Mouse (Mus musculus) liver, embryonic 14.5 days (tissue): ENCODE measurements at regions not wholly inside any gene's neighbourhood (a gene's known extent, or its start where the extent isn't known, plus 50 kb on each side); places are given as distances from the start of the nearest gene placed in this dataset.

Experiments
- ATAC-seq: fragments of 200-750 bp; cut with Nextera tagmentation; 2 replicates; pipeline ENCODE4 v1.8.0; 2017; ENCODE audit warnings: moderate number of reproducible peaks, mild to moderate bottlenecking, moderate library complexity; ENCODE audit not compliant: insufficient read depth
- DNase-seq, 3 experiments: peaks; one replicate each; pipeline ENCODE4 v3.0.0-alpha.2; 2012 to 2013; ENCODE audit warnings: low read depth in 3 of 3, low spot score in 3 of 3
- H3K27ac ChIP-seq: fragments of 300-500 bp; sonication (generic); 2 replicates; pipeline ENCODE4 v1.5.1; 2014; ENCODE audit warnings: moderate library complexity, mild to moderate bottlenecking, control low read depth, inconsistent platforms
- H3K27me3 ChIP-seq: fragments of 300-500 bp; sonication (generic); 2 replicates; pipeline ENCODE4 v1.6.1; 2014; ENCODE audit warnings: mild to moderate bottlenecking, low read length, moderate library complexity; ENCODE audit not compliant: control insufficient read depth, insufficient read depth
- H3K36me3 ChIP-seq: fragments of 300-500 bp; sonication (generic); replicated peaks from 2 replicates; pipeline ENCODE4 v1.6.1; 2014; ENCODE audit warnings: low read depth; ENCODE audit not compliant: control insufficient read depth, insufficient read depth
- H3K4me1 ChIP-seq, 2 experiments: fragments of 200-500 bp in 1 of 2; fragments of 300-500 bp in 1 of 2; sonication (generic) in 1 of 2; replicated peaks; 2 replicates each; pipeline ENCODE4 v1.6.1; 2012 to 2014; ENCODE audit warnings: antibody characterized with exemption in 1 of 2, inconsistent platforms in 1 of 2, low read length in 1 of 2; ENCODE audit not compliant: control insufficient read depth in 2 of 2, insufficient read depth in 2 of 2
- H3K4me2 ChIP-seq: fragments of 300-500 bp; sonication (generic); 2 replicates; pipeline ENCODE4 v1.6.1; 2014; ENCODE audit warnings: low read depth, mild to moderate bottlenecking, control low read depth, moderate library complexity
- H3K4me3 ChIP-seq, 2 experiments: fragments of 200-500 bp in 1 of 2; fragments of 300-500 bp in 1 of 2; sonication (generic) in 1 of 2; 2 replicates each; pipeline ENCODE4 v1.5.1; 2012 to 2014; ENCODE audit warnings: low read depth in 2 of 2, low read length in 2 of 2, mild to moderate bottlenecking in 2 of 2, control low read depth in 1 of 2, inconsistent platforms in 1 of 2, moderate library complexity in 1 of 2; ENCODE audit not compliant: insufficient read depth in 1 of 2
- H3K9ac ChIP-seq: fragments of 300-500 bp; sonication (generic); replicated peaks from 2 replicates; pipeline ENCODE4 v1.6.1; 2014; ENCODE audit warnings: mild to moderate bottlenecking, control low read depth, moderate library complexity
- H3K9me3 ChIP-seq: fragments of 300-500 bp; sonication (generic); 2 replicates; pipeline ENCODE4 v1.6.1; 2016; ENCODE audit warnings: low read length, mixed read lengths; ENCODE audit not compliant: control insufficient read depth
- CTCF ChIP-seq: IDR thresholded peaks from 2 replicates; pipeline ENCODE4 v1.5.1; 2016; ENCODE audit warnings: antibody characterized with exemption, low read depth, control low read depth
- EP300 ChIP-seq: IDR thresholded peaks from 2 replicates; pipeline ENCODE4 v1.6.1; 2016; ENCODE audit warnings: antibody characterized with exemption, low read depth
- WGBS: fragments of 180-500 bp; shearing (Covaris S2); extraction: QIAGEN DNeasy Blood & Tissue Kit; methylation state at CpG from one replicate; pipeline ENCODE4 v1.1.7; 2014; ENCODE audit not compliant: insufficient replicate concordance; 5-methylcytosine and 5-hydroxymethylcytosine counted together

GRCm38 (mm10) chr1:183692756-183693155 lies 274.7 kb downstream of the Hhipl2 start:
- no peak for TF ChIP-seq EP300
- TF ChIP-seq CTCF = no peak
- no peak overlapping the region for H3K27ac ChIP-seq
- ATAC-seq (no peak), DNase-seq (no peak)
- H3K36me3 ChIP-seq = no peaks in the 10 kb centered on the region
- H3K9me3 ChIP-seq = no peaks in the 10 kb centered on the region
- no peaks in the 10 kb centered on the region for H3K27me3 ChIP-seq
- no peak overlapping the region for H3K9ac ChIP-seq
- H3K4me3 ChIP-seq = no peak overlapping the region
- H3K4me2 ChIP-seq = no peak overlapping the region
- WGBS = 57% methylated on average over 5 of the region's 5 CpGs
- no peaks in the 10 kb centered on the region for H3K4me1 ChIP-seq

- no peak for ATAC-seq
- H3K36me3 ChIP-seq = no peaks in the 10 kb centered on the region
- no peak overlapping the region for H3K4me3 ChIP-seq
- no peaks in the 10 kb centered on the region for H3K27me3 ChIP-seq
- TF ChIP-seq CTCF (peak; percentile 44; the same call in 1 of the 2 replicates), EP300 (no peak)
- WGBS = 65% methylated on average over 11 of the region's 11 CpGs
- H3K9ac ChIP-seq = no peak overlapping the region
- no peaks in the 10 kb centered on the region for H3K4me1 ChIP-seq
- H3K9me3 ChIP-seq = no peaks in the 10 kb centered on the region
- no peak overlapping the region for H3K27ac ChIP-seq
- no peak overlapping the region for H3K4me2 ChIP-seq
- DNase-seq = no peak
Measured at GRCm38 (mm10) chr1:183699284-183699683, 281.3 kb downstream of the Hhipl2 start.

- H3K4me1 ChIP-seq = no peaks in the 10 kb centered on the region
- H3K9ac ChIP-seq = no peak overlapping the region
- no peaks in the 10 kb centered on the region for H3K9me3 ChIP-seq
- TF ChIP-seq EP300 = no peak
- TF ChIP-seq CTCF = no peak
- 56% methylated on average over 2 of the region's 2 CpGs for WGBS
- no peak overlapping the region for H3K4me2 ChIP-seq
- H3K27ac ChIP-seq = no peak overlapping the region
- H3K27me3 ChIP-seq = no peaks in the 10 kb centered on the region
- DNase-seq (no peak), ATAC-seq (no peak)
- H3K4me3 ChIP-seq = no peak overlapping the region
- H3K36me3 ChIP-seq = no peaks in the 10 kb centered on the region
Measured at GRCm38 (mm10) chr1:183702888-183703287, 284.9 kb downstream of the Hhipl2 start.

GRCm38 (mm10) chr1:183712895-183713294 lies 294.9 kb downstream of the Hhipl2 start:
- Histone ChIP-seq H3K27ac (no peak overlapping the region), H3K36me3 (no peaks in the 10 kb centered on the region), H3K9me3 (no peaks in the 10 kb centered on the region), H3K9ac (no peak overlapping the region), H3K4me1 (no peaks in the 10 kb centered on the region), H3K4me2 (no peak overlapping the region), H3K4me3 (no peak overlapping the region), H3K27me3 (no peaks in the 10 kb centered on the region)
- DNase-seq = no peak
- no peak for TF ChIP-seq EP300
- no peak for TF ChIP-seq CTCF
- ATAC-seq = no peak
- WGBS = 19% methylated on average over 1 of the region's 1 CpGs

- H3K36me3 ChIP-seq = no peaks in the 10 kb centered on the region
- no peaks in the 10 kb centered on the region for H3K9me3 ChIP-seq
- no peaks in the 10 kb centered on the region for H3K27me3 ChIP-seq
- DNase-seq (no peak), ATAC-seq (no peak)
- H3K9ac ChIP-seq = no peak overlapping the region
- no peak overlapping the region for H3K27ac ChIP-seq
- no peak for TF ChIP-seq CTCF
- no peak for TF ChIP-seq EP300
- H3K4me1 ChIP-seq = no peaks in the 10 kb centered on the region
- no peak overlapping the region for H3K4me2 ChIP-seq
- no peak overlapping the region for H3K4me3 ChIP-seq
- WGBS = 46% methylated on average over 1 of the region's 1 CpGs
Measured at GRCm38 (mm10) chr1:183717060-183717459, 296.0 kb upstream of the Dusp10 start.
